Mouse (Mus musculus): ENCODE data around the gene Nell2.

GRCm38 (mm10) chr15:95272167-95272566 lies 256.2 kb downstream of the Nell2 start:
- no peak for TF ChIP-seq CTCF (conservative IDR thresholded peaks at IDR 0.05; ENCODE audit: low read length)
- no peak for TF ChIP-seq POU5F1 (IDR thresholded peaks at IDR 0.05; ENCODE audit: borderline replicate concordance, low read length)
